Mouse (Mus musculus): ENCODE results near the gene Zgrf1.

GRCm38 (mm10) chr3:127661646-127662531 lies 108.6 kb downstream of the Zgrf1 start:
- TF ChIP-seq CTCF (conservative IDR thresholded peaks at IDR 0.05; ENCODE audit: low read length) (no peak), NANOG (IDR thresholded peaks at IDR 0.05; ENCODE audit: borderline replicate concordance, low read length) (no peak)
